Mouse (Mus musculus) liver, postnatal 0 days (tissue): ENCODE data around the gene Ubb. TPM values are rescaled to one million over a fixed set of nuclear protein-coding genes. Genes with fewer than 3 reads are reported as not detected.

Experiments
- ATAC-seq: fragments of 200-750 bp; cut with Nextera tagmentation; 2 replicates; pipeline ENCODE4 v1.8.0; 2017; ENCODE audit warnings: mild to moderate bottlenecking, moderate library complexity
- DNase-seq: peaks from one replicate; pipeline ENCODE4 v3.0.0-alpha.2; 2016
- H3K27ac ChIP-seq: fragments of 300-500 bp; sonication (generic); 2 replicates; pipeline ENCODE4 v1.5.1; 2014; ENCODE audit warnings: antibody characterized with exemption, moderate library complexity, mild to moderate bottlenecking, low read depth
- H3K27me3 ChIP-seq: fragments of 300-500 bp; sonication (generic); 2 replicates; pipeline ENCODE4 v1.6.1; 2014; ENCODE audit warnings: low read length, control low read depth, mixed read lengths; ENCODE audit not compliant: insufficient read depth
- H3K36me3 ChIP-seq: fragments of 300-500 bp; sonication (generic); replicated peaks from 2 replicates; pipeline ENCODE4 v1.6.1; 2014; ENCODE audit warnings: mild to moderate bottlenecking, control low read depth, low read length, moderate library complexity, mixed read lengths; ENCODE audit not compliant: insufficient read depth
- H3K4me1 ChIP-seq: fragments of 300-500 bp; sonication (generic); 2 replicates; pipeline ENCODE4 v1.6.1; 2014; ENCODE audit warnings: antibody characterized with exemption, mild to moderate bottlenecking, control low read depth; ENCODE audit not compliant: insufficient read depth
- H3K4me2 ChIP-seq: fragments of 300-500 bp; sonication (generic); 2 replicates; pipeline ENCODE4 v1.6.1; 2014; ENCODE audit warnings: low read depth, mild to moderate bottlenecking, low read length, moderate library complexity, mixed read lengths
- H3K4me3 ChIP-seq: fragments of 300-500 bp; sonication (generic); 2 replicates; pipeline ENCODE4 v1.5.1; 2014; ENCODE audit warnings: low read depth, low read length
- H3K9ac ChIP-seq: fragments of 300-500 bp; sonication (generic); replicated peaks from 2 replicates; pipeline ENCODE4 v1.6.1; 2014; ENCODE audit warnings: mild to moderate bottlenecking, moderate library complexity
- H3K9me3 ChIP-seq: fragments of 300-500 bp; sonication (generic); 2 replicates; pipeline ENCODE4 v1.6.1; 2016; ENCODE audit warnings: mild to moderate bottlenecking, control low read depth, low read length, mixed read lengths
- CTCF ChIP-seq: sonication (generic); IDR thresholded peaks from 2 replicates; pipeline ENCODE4 v1.5.1; 2016; ENCODE audit warnings: antibody characterized with exemption, low read depth
- EP300 ChIP-seq: IDR thresholded peaks from 2 replicates; pipeline ENCODE4 v1.6.1; 2016; ENCODE audit warnings: antibody characterized with exemption, low read depth, mild to moderate bottlenecking
- WGBS: fragments of 180-500 bp; shearing (Covaris S2); extraction: QIAGEN DNeasy Blood & Tissue Kit; methylation state at CpG from one replicate; pipeline ENCODE4 v1.1.7; 2014; ENCODE audit not compliant: insufficient replicate concordance; 5-methylcytosine and 5-hydroxymethylcytosine counted together
- polyA plus RNA-seq: library from polyadenylated mRNA; unstranded; fragments of >200 nt; fragmentation: Nextera tagmentation; extraction: Ambion mirVana; gene quantifications from 2 replicates; pipeline ENCODE4 v1.2.1, GENCODE M21; 2015

Gene Ubb
- polyA plus RNA-seq, 1 experiment from 2014 or later: 1,214 TPM

- H3K27ac ChIP-seq: no peak overlapping the region
- no peak overlapping the region for H3K4me2 ChIP-seq
- no peak overlapping the region for H3K9ac ChIP-seq
- TF ChIP-seq EP300 (no peak), CTCF (peak; percentile 32; the same call in 1 of the 2 replicates)
- no peak overlapping the region for H3K4me3 ChIP-seq
- H3K27me3 ChIP-seq: no peaks in the 10 kb centered on the region
- H3K4me1 ChIP-seq: no peaks in the 10 kb centered on the region; the same call in 1 of the 2 replicates
- H3K9me3 ChIP-seq: no peaks in the 10 kb centered on the region
- DNase-seq: no peak
- 85% methylated on average over 8 of the region's 8 CpGs for WGBS
- no peaks in the 10 kb centered on the region for H3K36me3 ChIP-seq
- no peak for ATAC-seq
Measured at GRCm38 (mm10) chr11:62512529-62513080, 38.4 kb upstream of the Ubb start.

- no peaks in the 10 kb centered on the region; the same call in 1 of the 2 replicates for H3K4me1 ChIP-seq
- H3K9me3 ChIP-seq: no peaks in the 10 kb centered on the region
- no peak for TF ChIP-seq CTCF
- no peak for TF ChIP-seq EP300
- H3K4me2 ChIP-seq: no peak overlapping the region
- no peak overlapping the region for H3K27ac ChIP-seq
- H3K9ac ChIP-seq: no peak overlapping the region
- 80% methylated on average over 6 of the region's 6 CpGs for WGBS
- no peaks in the 10 kb centered on the region for H3K36me3 ChIP-seq
- H3K27me3 ChIP-seq: no peaks in the 10 kb centered on the region
- ATAC-seq (no peak), DNase-seq (no peak)
- no peak overlapping the region for H3K4me3 ChIP-seq
Measured at GRCm38 (mm10) chr11:62513311-62513710, 37.7 kb upstream of the Ubb start.

GRCm38 (mm10) chr11:62518991-62519390 is 32.0 kb upstream of the Ubb start:
- no peaks in the 10 kb centered on the region for H3K27me3 ChIP-seq
- H3K9me3 ChIP-seq: no peaks in the 10 kb centered on the region
- ATAC-seq (no peak), DNase-seq (no peak)
- H3K4me3 ChIP-seq: no peak overlapping the region
- no peak overlapping the region for H3K4me2 ChIP-seq
- 62% methylated on average over 2 of the region's 2 CpGs for WGBS
- no peak overlapping the region for H3K9ac ChIP-seq
- H3K36me3 ChIP-seq: no peaks in the 10 kb centered on the region
- no peak overlapping the region for H3K27ac ChIP-seq
- no peak for TF ChIP-seq EP300
- TF ChIP-seq CTCF: no peak
- no peaks in the 10 kb centered on the region for H3K4me1 ChIP-seq

- TF ChIP-seq EP300: no peak
- no peak for TF ChIP-seq CTCF
- Histone ChIP-seq H3K4me3 (no peak overlapping the region), H3K36me3 (0 out of 2 replicates have a peak, but pooled peaks cover 3% of the 10 kb centered on the region), H3K9ac (no peak overlapping the region), H3K4me1 (no peaks in the 10 kb centered on the region), H3K27me3 (no peaks in the 10 kb centered on the region), H3K27ac (no peak overlapping the region), H3K9me3 (no peaks in the 10 kb centered on the region), H3K4me2 (no peak overlapping the region)
- ATAC-seq (no peak), DNase-seq (no peak)
- WGBS: 43% methylated on average over 2 of the region's 2 CpGs
Measured at GRCm38 (mm10) chr11:62522283-62522682, 28.7 kb upstream of the Ubb start.

- H3K9me3 ChIP-seq: no peaks in the 10 kb centered on the region
- 86% methylated on average over 8 of the region's 8 CpGs for WGBS
- peaks cover 8% of the 10 kb centered on the region for H3K36me3 ChIP-seq
- no peaks in the 10 kb centered on the region for H3K27me3 ChIP-seq
- H3K27ac ChIP-seq: no peak overlapping the region
- H3K4me1 ChIP-seq: peaks cover 10% of the 10 kb centered on the region
- TF ChIP-seq CTCF (no peak), EP300 (no peak)
- DNase-seq: no peak
- no peak for ATAC-seq
- H3K9ac ChIP-seq: no peak overlapping the region
- no peak overlapping the region for H3K4me3 ChIP-seq
- peak overlapping the region; percentile 99; the same call in 1 of the 2 replicates for H3K4me2 ChIP-seq
Measured at GRCm38 (mm10) chr11:62537089-62537488, 13.9 kb upstream of the Ubb start.

GRCm38 (mm10) chr11:62537590-62537989 is 13.4 kb upstream of the Ubb start:
- H3K4me2 ChIP-seq: peak overlapping the region; percentile 99
- DNase-seq (no peak), ATAC-seq (no peak)
- H3K9me3 ChIP-seq: no peaks in the 10 kb centered on the region
- H3K27me3 ChIP-seq: no peaks in the 10 kb centered on the region
- peaks cover 7% of the 10 kb centered on the region for H3K36me3 ChIP-seq
- WGBS: 36% methylated on average over 7 of the region's 7 CpGs
- TF ChIP-seq EP300 (no peak), CTCF (no peak)
- H3K27ac ChIP-seq: no peak overlapping the region
- 0 out of 2 replicates have a peak overlapping the region, but pooled peaks have one; percentile 34 for H3K9ac ChIP-seq
- H3K4me1 ChIP-seq: peaks cover 10% of the 10 kb centered on the region
- 0 out of 2 replicates have a peak overlapping the region, but pooled peaks have one; percentile 15 for H3K4me3 ChIP-seq
